Mouse (Mus musculus) embryonic fibroblast, embryonic 13.5 days (primary cell): ENCODE results near the gene Myo9b.
A peak's percentile ranks its signal among the peaks of the same experiment; 100 is the strongest.

Experiments used
- CTCF ChIP-seq: IDR thresholded peaks from 2 replicates; pipeline ENCODE4 v1.5.1; 2011; ENCODE audit warnings: mild to moderate bottlenecking, control low read depth, low read length, moderate library complexity, borderline replicate concordance; ENCODE audit not compliant: insufficient read depth
- POLR2A ChIP-seq: IDR thresholded peaks from 2 replicates; pipeline ENCODE4 v1.6.1; 2011; ENCODE audit warnings: low read depth, mild to moderate bottlenecking, control low read depth, low read length, moderate library complexity

DNA sequence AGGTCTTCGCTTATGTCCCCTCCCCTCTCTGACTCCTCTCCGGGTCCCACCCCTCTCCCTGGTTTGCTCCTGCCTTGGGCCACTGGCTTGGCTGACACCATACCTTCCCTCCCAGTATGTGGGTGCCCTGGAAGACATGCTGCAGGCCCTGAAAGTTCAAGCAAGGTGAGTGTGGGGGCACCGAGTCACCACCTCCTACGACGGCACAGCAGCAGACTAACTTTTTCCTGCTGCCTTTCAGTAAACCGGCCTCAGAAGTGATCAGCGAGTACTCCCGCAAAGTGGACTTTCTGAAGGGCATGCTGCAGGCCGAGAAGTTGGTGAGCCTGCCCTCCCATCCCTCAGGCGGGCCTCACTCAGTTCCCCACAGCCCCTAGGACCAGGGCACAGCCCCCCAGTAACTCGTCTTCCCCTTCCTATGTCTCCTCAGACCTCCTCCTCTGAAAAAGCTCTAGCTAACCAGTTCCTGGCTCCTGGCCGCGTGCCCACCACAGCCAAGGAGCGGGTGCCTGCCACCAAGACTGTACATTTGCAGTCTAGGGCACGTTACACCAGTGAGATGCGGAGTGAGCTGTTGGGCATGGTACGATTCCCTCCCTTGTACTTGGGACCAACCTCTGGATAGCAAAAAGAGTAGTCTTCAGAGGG is 95.1 kb downstream of the Myo9b start:
- no peak for TF ChIP-seq CTCF
- peak; percentile 74 for TF ChIP-seq POLR2A
